Mouse (Mus musculus): Measurements from ENCODE around the gene Rtp2.
A peak's percentile ranks its signal among the peaks of the same experiment; 100 is the strongest.

- no peak for TF ChIP-seq POLR2A (IDR thresholded peaks at IDR 0.05; ENCODE audit: extremely low read depth, insufficient read depth, low read length)
- peak; percentile 60 for TF ChIP-seq CTCF (IDR thresholded peaks at IDR 0.05; ENCODE audit: low read depth, low read length)
Observed at GRCm38 (mm10) chr16:23953189-23953958, 21.2 kb upstream of the Rtp2 start.

All from liver, adult 2 months (tissue).